Mouse (Mus musculus) neural tube, embryonic 13.5 days (tissue): ENCODE measurements around the gene Slc9c1. TPM values are rescaled to one million over a fixed set of nuclear protein-coding genes. Genes with fewer than 3 reads are reported as not detected.

Source experiments
- ATAC-seq: fragments of 200-750 bp; cut with Nextera tagmentation; 2 replicates; pipeline ENCODE4 v1.8.0; 2017; ENCODE audit warnings: low read depth, mild to moderate bottlenecking, moderate TSS enrichment, moderate library complexity
- H3K27ac ChIP-seq: fragments of 300-500 bp; sonication (generic); replicated peaks from 2 replicates; pipeline ENCODE4 v1.5.1; 2015; ENCODE audit warnings: moderate library complexity, mild to moderate bottlenecking, inconsistent platforms
- H3K27me3 ChIP-seq: fragments of 300-500 bp; sonication (generic); 2 replicates; pipeline ENCODE4 v1.6.1; 2015; ENCODE audit warnings: mild to moderate bottlenecking, inconsistent platforms
- H3K36me3 ChIP-seq: fragments of 300-500 bp; sonication (generic); 2 replicates; pipeline ENCODE4 v1.6.1; 2015; ENCODE audit warnings: mild to moderate bottlenecking, inconsistent platforms
- H3K4me1 ChIP-seq: fragments of 300-500 bp; sonication (generic); replicated peaks from 2 replicates; pipeline ENCODE4 v1.6.1; 2015; ENCODE audit warnings: inconsistent platforms
- H3K4me2 ChIP-seq: fragments of 300-500 bp; sonication (generic); 2 replicates; pipeline ENCODE4 v1.6.1; 2015; ENCODE audit warnings: inconsistent platforms, mild to moderate bottlenecking, moderate library complexity
- H3K4me3 ChIP-seq: fragments of 300-500 bp; sonication (generic); 2 replicates; pipeline ENCODE4 v1.5.1; 2015; ENCODE audit warnings: mild to moderate bottlenecking, inconsistent platforms
- H3K9ac ChIP-seq: fragments of 300-500 bp; sonication (generic); 2 replicates; pipeline ENCODE4 v1.6.1; 2015; ENCODE audit warnings: moderate library complexity, mild to moderate bottlenecking, inconsistent platforms
- H3K9me3 ChIP-seq: fragments of 300-500 bp; sonication (generic); 2 replicates; pipeline ENCODE4 v1.6.1; 2016; ENCODE audit warnings: inconsistent platforms
- WGBS: fragments of 180-500 bp; shearing (Covaris S2); methylation state at CpG from one replicate; pipeline ENCODE4 v1.1.7; 2015; 5-methylcytosine and 5-hydroxymethylcytosine counted together
- polyA plus RNA-seq: library from polyadenylated mRNA; unstranded; fragments of >200 nt; fragmentation: Nextera tagmentation; extraction: Ambion mirVana; gene quantifications from 2 replicates; pipeline ENCODE4 v1.2.1, GENCODE M21; 2015

Slc9c1 gene
- polyA plus RNA-seq, 1 experiment from 2014 or later, result not detected

DNA sequence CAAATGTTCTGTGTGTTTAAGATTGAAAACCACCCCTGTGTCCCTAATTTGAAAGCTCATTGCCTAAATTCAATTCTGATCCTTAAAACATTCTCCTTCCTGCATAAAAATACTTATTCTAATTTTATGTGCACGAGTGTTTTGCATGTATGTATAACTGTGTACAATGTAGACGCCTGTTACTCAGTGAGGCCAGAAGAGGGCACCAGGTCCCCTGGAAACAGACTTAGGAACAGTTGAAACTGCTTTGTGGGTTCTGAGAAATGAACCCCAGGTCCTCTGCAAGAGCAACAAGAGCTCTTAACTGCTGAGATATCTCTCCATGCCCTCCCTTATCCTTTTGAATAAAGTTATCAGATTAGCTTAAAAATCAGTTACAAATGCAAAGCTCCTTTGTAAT lies 47.4 kb downstream of the Slc9c1 start:
- 28% methylated on average over 2 of the region's 2 CpGs for WGBS
- Histone ChIP-seq H3K4me1 (no peaks in the 10 kb centered on the region), H3K4me3 (no peak overlapping the region), H3K9me3 (no peaks in the 10 kb centered on the region), H3K27me3 (no peaks in the 10 kb centered on the region), H3K4me2 (no peak overlapping the region), H3K27ac (no peak overlapping the region), H3K36me3 (no peaks in the 10 kb centered on the region), H3K9ac (no peak overlapping the region)
- ATAC-seq, result no peak

DNA sequence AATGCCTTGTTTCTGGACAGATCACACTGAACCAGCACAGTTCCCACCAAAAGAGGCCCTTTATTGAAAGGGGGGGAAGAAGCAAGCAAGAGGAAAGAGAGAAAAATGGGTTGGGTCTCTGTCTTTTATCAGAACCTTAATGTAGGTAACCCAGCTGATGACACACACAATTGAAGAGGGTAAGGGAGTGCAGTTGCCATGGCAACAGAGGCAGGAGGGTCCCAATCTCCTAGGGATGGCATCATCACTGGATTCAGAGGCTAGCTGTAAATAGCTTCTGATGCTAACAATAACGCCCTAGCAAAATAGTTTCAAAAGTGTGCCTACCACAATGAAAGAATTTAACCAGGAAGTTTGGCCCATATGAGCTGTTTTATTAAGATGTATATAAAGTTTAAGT lies 58.5 kb downstream of the Slc9c1 start:
- Histone ChIP-seq H3K27me3 (no peaks in the 10 kb centered on the region), H3K27ac (no peak overlapping the region), H3K4me2 (no peak overlapping the region), H3K9me3 (no peaks in the 10 kb centered on the region), H3K36me3 (no peaks in the 10 kb centered on the region), H3K4me3 (no peak overlapping the region), H3K9ac (no peak overlapping the region), H3K4me1 (no peaks in the 10 kb centered on the region)
- 53% methylated on average over 1 of the region's 1 CpGs for WGBS
- no peak for ATAC-seq

DNA sequence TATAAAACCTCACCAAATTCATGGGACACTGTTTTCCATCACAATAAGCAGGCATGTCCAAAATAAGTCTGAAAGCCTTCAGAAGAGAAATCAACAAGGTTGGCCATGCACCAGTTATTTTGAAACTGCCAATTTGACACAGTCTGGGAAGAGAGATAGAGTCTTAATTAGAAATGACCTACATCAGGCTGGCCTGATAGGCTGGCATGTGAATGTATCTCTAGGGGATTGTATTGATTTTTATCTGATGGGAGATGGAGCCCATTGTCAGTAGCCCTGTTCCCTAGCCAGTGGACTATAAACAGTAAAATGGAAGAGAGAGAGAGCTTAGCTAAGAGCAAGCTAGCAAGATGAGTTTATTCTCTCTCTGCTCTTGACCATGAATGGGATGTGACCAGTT lies 60.4 kb downstream of the Slc9c1 start:
- Histone ChIP-seq H3K27me3 (no peaks in the 10 kb centered on the region), H3K9ac (no peak overlapping the region), H3K4me1 (no peaks in the 10 kb centered on the region), H3K4me3 (no peak overlapping the region), H3K36me3 (no peaks in the 10 kb centered on the region), H3K27ac (no peak overlapping the region), H3K4me2 (no peak overlapping the region), H3K9me3 (no peaks in the 10 kb centered on the region)
- ATAC-seq, result no peak

DNA sequence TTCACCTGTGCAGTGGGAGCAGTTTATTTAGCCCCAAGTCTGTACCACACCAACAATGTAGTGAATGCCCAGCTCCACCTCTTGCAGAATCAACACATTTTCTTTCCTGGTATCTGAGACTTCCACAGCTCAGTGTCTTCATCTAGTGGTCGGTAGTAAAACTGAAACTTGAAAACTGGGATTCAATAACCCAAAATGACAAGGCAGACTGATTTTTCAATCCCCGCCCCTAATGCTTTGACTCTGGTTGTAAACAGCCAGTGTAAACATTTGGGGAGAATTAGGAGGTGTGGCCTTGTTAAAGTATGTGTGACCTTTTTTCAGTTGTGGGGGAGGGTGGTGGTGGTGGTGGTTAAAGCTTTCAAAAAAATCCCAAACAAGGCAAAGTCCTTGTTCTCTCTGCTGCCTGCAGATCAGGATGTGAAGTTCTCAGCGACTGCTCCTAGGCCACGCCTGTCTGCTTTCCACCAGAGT lies 73.4 kb downstream of the Slc9c1 start:
- no peak for ATAC-seq
- WGBS, result 43% methylated on average over 4 of the region's 4 CpGs
- Histone ChIP-seq H3K4me3 (no peak overlapping the region), H3K27me3 (no peaks in the 10 kb centered on the region), H3K4me1 (no peaks in the 10 kb centered on the region), H3K9me3 (no peaks in the 10 kb centered on the region), H3K36me3 (no peaks in the 10 kb centered on the region), H3K4me2 (no peak overlapping the region), H3K9ac (no peak overlapping the region), H3K27ac (no peak overlapping the region)

- 75% methylated on average over 3 of the region's 3 CpGs for WGBS
- H3K4me1 ChIP-seq, result no peaks in the 10 kb centered on the region
- no peaks in the 10 kb centered on the region for H3K36me3 ChIP-seq
- ATAC-seq, result no peak
- H3K9me3 ChIP-seq, result no peaks in the 10 kb centered on the region
- H3K27ac ChIP-seq, result no peak overlapping the region
- H3K4me2 ChIP-seq, result no peak overlapping the region
- no peaks in the 10 kb centered on the region for H3K27me3 ChIP-seq
- no peak overlapping the region for H3K4me3 ChIP-seq
- no peak overlapping the region for H3K9ac ChIP-seq
Observed at GRCm38 (mm10) chr16:45609300-45609699, 74.2 kb downstream of the Slc9c1 start.

DNA sequence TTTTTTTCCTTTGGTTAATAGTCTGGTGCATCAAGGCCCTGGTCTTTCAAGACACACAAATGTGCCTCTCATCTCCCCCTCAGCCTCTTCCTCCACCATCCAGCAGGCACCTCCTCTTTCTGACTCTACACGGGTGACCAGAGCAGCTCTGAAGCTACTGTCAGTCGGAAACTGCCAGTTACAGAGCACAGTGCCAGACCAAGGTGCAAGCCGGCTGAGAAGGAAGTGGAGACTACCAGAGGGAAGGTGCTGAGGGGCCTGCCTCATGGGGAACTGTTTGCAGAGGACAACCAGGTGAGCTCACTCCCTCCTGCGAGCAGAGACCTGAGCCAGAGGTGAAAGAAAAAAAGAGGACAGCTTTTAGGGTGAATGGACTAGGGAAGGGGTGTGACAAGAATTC lies 75.2 kb downstream of the Slc9c1 start, which contains the start of gene Gcsam:
TSS of gene Gcsam (plus strand) at position 114 of the 400 bp plus-strand sequence.
- Histone ChIP-seq H3K4me3 (no peak within 1 kb of the TSS), H3K9me3 (no peaks in the 10 kb centered on the region), H3K27ac (no peak within 1 kb of the TSS), H3K4me2 (no peak within 1 kb of the TSS), H3K4me1 (no peaks in the 10 kb centered on the region), H3K27me3 (no peaks in the 10 kb centered on the region), H3K9ac (no peak within 1 kb of the TSS), H3K36me3 (no peaks in the 10 kb centered on the region)
- WGBS, result 88% methylated on average over 4 of the region's 4 CpGs
- no peak for ATAC-seq

DNA sequence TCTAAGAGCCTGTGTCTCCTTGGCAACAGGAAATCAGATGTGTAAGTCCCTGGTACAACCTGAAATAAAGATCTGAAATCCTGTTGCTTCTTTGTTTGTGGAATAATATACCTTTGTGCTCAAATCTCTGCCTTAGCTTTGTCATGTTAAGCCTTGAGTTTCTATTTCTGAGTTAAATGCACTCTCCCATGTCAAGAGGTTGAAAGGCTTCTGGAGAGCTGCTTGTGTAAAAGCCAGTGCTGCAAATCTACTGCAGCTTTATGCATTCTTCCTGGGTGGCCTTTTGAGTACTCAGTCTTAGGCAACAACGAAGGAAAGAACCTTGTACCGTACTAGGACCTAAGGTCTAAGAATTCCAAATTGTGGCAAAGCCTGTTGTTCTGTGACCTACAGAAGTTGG lies 78.1 kb downstream of the Slc9c1 start:
- no peak for ATAC-seq
- WGBS, result 68% methylated on average over 2 of the region's 2 CpGs

GRCm38 (mm10) chr16:45615944-45616343 lies 80.8 kb downstream of the Slc9c1 start:
- 81% methylated on average over 1 of the region's 1 CpGs for WGBS
- Histone ChIP-seq H3K9ac (no peak overlapping the region), H3K4me1 (no peaks in the 10 kb centered on the region), H3K9me3 (no peaks in the 10 kb centered on the region), H3K4me2 (no peak overlapping the region), H3K27me3 (no peaks in the 10 kb centered on the region), H3K27ac (no peak overlapping the region), H3K4me3 (no peak overlapping the region), H3K36me3 (no peaks in the 10 kb centered on the region)
- ATAC-seq, result no peak

More for the DNA sequence above, 78.1 kb downstream of the Slc9c1 start:
- H3K9ac ChIP-seq, result no peak overlapping the region
- H3K4me1 ChIP-seq, result no peaks in the 10 kb centered on the region
- no peak overlapping the region for H3K4me3 ChIP-seq
- H3K27me3 ChIP-seq, result no peaks in the 10 kb centered on the region
- H3K4me2 ChIP-seq, result no peak overlapping the region
- H3K9me3 ChIP-seq, result no peaks in the 10 kb centered on the region
- H3K36me3 ChIP-seq, result no peaks in the 10 kb centered on the region
- H3K27ac ChIP-seq, result no peak overlapping the region

DNA sequence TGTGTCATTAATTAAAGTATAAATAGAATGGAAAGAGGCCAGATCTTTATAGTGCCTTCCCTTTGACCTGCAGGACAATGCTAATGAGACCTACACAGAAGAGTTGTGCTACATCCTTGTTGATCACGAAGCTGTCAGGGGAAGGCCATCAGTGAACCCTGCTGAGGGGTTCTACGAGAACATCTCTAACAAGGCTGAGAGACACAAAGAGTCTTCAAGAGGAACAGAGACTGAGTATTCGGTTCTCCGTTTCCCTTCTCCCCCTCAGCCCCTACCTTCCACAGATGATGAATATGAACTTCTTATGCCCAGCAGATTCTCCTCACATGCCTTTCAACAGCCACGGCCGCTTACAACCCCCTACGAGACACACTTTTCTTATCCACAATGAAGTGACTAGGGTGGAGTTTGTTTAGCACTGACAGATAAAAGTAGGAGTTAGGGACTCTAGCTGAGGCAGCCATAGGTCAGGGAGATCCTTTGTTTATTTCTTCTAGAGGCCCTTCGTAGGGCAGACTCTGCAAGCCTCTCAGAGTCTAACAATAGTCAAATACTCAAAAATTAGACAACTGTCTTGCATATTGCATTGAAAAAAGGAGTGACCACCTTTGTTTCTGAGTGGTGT lies 84.8 kb downstream of the Slc9c1 start:
- Histone ChIP-seq H3K27ac (no peak overlapping the region), H3K4me1 (no peaks in the 10 kb centered on the region), H3K4me2 (no peak overlapping the region), H3K27me3 (no peaks in the 10 kb centered on the region), H3K4me3 (no peak overlapping the region), H3K9me3 (no peaks in the 10 kb centered on the region), H3K36me3 (no peaks in the 10 kb centered on the region), H3K9ac (no peak overlapping the region)
- ATAC-seq, result no peak
- WGBS, result 79% methylated on average over 8 of the region's 8 CpGs

DNA sequence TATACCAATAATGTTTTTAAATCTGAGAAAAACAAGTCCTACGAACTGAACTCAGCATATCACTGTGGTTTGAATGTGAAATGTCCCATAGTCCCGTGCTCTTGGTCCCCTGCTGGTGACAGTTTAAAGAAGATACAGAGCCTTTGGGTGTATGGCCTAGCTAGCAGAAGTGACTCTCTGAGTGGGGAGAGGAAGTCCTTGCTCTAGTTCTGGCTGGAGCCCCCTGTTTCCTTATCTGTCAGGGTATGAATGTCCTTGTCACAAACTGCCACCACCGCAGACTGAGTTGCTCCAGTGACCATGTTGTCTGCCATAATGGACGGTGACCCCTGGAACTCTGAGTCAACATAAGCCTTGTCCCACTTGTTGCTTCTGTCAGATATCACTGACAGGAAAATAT lies 88.1 kb downstream of the Slc9c1 start:
- Histone ChIP-seq H3K9ac (no peak overlapping the region), H3K27me3 (no peaks in the 10 kb centered on the region), H3K4me1 (no peaks in the 10 kb centered on the region), H3K4me2 (no peak overlapping the region), H3K4me3 (no peak overlapping the region), H3K9me3 (no peaks in the 10 kb centered on the region), H3K27ac (no peak overlapping the region), H3K36me3 (no peaks in the 10 kb centered on the region)
- 87% methylated on average over 4 of the region's 4 CpGs for WGBS
- no peak for ATAC-seq

- Histone ChIP-seq H3K9me3 (no peaks in the 10 kb centered on the region), H3K9ac (no peak overlapping the region), H3K4me2 (no peak overlapping the region), H3K27me3 (no peaks in the 10 kb centered on the region), H3K4me3 (no peak overlapping the region), H3K36me3 (no peaks in the 10 kb centered on the region), H3K4me1 (no peaks in the 10 kb centered on the region), H3K27ac (no peak overlapping the region)
- 85% methylated on average over 2 of the region's 2 CpGs for WGBS
- no peak for ATAC-seq
Observed at GRCm38 (mm10) chr16:45624791-45625190, 89.7 kb downstream of the Slc9c1 start.

GRCm38 (mm10) chr16:45625342-45625741 lies 90.2 kb downstream of the Slc9c1 start:
- ATAC-seq, result no peak
- H3K9ac ChIP-seq, result no peak overlapping the region
- H3K4me3 ChIP-seq, result no peak overlapping the region
- H3K9me3 ChIP-seq, result no peaks in the 10 kb centered on the region
- H3K36me3 ChIP-seq, result no peaks in the 10 kb centered on the region
- no peaks in the 10 kb centered on the region for H3K4me1 ChIP-seq
- no peaks in the 10 kb centered on the region for H3K27me3 ChIP-seq
- 84% methylated on average over 2 of the region's 2 CpGs for WGBS
- H3K4me2 ChIP-seq, result no peak overlapping the region
- H3K27ac ChIP-seq, result no peak overlapping the region

DNA sequence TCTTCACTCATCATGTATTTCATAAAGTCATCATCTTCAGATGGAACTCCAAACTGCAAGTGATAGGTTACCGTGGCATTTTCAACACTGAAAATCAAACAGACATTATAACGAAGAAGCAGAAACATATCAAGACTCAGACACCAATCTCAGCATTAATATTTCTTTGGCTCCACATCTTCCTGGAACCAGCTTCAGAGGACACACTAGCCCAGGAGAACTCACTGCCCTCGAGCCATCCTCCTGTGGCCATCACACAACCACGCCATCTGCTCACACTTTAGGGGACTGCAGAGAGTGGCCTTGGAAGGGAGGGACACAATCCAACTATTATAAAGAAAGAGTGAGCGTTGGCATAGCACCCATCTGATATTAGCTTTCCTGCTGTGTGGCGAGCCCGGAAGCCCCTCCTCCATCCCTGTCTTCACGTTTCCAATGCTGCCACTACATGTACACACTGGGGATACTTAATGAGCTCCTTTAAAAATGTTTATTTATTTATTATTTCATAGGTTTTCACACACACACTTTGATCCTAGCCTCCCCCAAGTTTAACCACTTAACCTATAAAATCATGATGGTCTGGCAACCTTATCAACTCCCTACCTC lies 94.5 kb downstream of the Slc9c1 start:
- Histone ChIP-seq H3K4me2 (no peak overlapping the region), H3K4me1 (no peaks in the 10 kb centered on the region), H3K27me3 (no peaks in the 10 kb centered on the region), H3K27ac (no peak overlapping the region), H3K9ac (no peak overlapping the region), H3K4me3 (no peak overlapping the region), H3K9me3 (no peaks in the 10 kb centered on the region), H3K36me3 (no peaks in the 10 kb centered on the region)
- no peak for ATAC-seq
- 75% methylated on average over 8 of the region's 8 CpGs for WGBS
